Mouse (Mus musculus) heart, postnatal 0 days (tissue): Measurements from ENCODE around the gene Gm20521. TPM values are rescaled to one million over a fixed set of nuclear protein-coding genes. Genes with fewer than 3 reads are reported as not detected.

ENCODE experiments used
- ATAC-seq: fragments of 200-750 bp; cut with Nextera tagmentation; 2 replicates; pipeline ENCODE4 v1.8.0; 2017; ENCODE audit warnings: low read depth, moderate number of reproducible peaks, moderate library complexity; ENCODE audit not compliant: insufficient read depth
- DNase-seq: peaks from one replicate; pipeline ENCODE4 v3.0.0-alpha.2; 2016; ENCODE audit warnings: low spot score
- H3K27ac ChIP-seq: fragments of 300-500 bp; sonication (generic); 2 replicates; pipeline ENCODE4 v1.5.1; 2014; ENCODE audit warnings: low read depth, mild to moderate bottlenecking
- H3K27me3 ChIP-seq: fragments of 300-500 bp; sonication (generic); 2 replicates; pipeline ENCODE4 v1.6.1; 2014; ENCODE audit warnings: low read length, mixed read lengths; ENCODE audit not compliant: control insufficient read depth, insufficient read depth
- H3K36me3 ChIP-seq: fragments of 300-500 bp; sonication (generic); replicated peaks from 2 replicates; pipeline ENCODE4 v1.6.1; 2014; ENCODE audit warnings: low read length, mixed read lengths; ENCODE audit not compliant: control insufficient read depth, insufficient read depth
- H3K4me1 ChIP-seq: fragments of 300-500 bp; sonication (generic); 2 replicates; pipeline ENCODE4 v1.6.1; 2014; ENCODE audit warnings: antibody characterized with exemption; ENCODE audit not compliant: control insufficient read depth, insufficient read depth
- H3K4me2 ChIP-seq: fragments of 300-500 bp; sonication (generic); 2 replicates; pipeline ENCODE4 v1.6.1; 2014; ENCODE audit warnings: low read depth, mild to moderate bottlenecking, low read length, moderate library complexity
- H3K4me3 ChIP-seq: fragments of 300-500 bp; sonication (generic); 2 replicates; pipeline ENCODE4 v1.5.1; 2014; ENCODE audit warnings: low read depth, low read length
- H3K9ac ChIP-seq: fragments of 300-500 bp; sonication (generic); replicated peaks from 2 replicates; pipeline ENCODE4 v1.6.1; 2014; ENCODE audit warnings: low read depth, low read length, mixed read lengths
- H3K9me3 ChIP-seq: fragments of 300-500 bp; sonication (generic); replicated peaks from 2 replicates; pipeline ENCODE4 v1.6.1; 2016; ENCODE audit warnings: low read length; ENCODE audit not compliant: control insufficient read depth
- CTCF ChIP-seq: IDR thresholded peaks from 2 replicates; pipeline ENCODE4 v1.5.1; 2016; ENCODE audit warnings: antibody characterized with exemption, control low read depth, low read depth
- EP300 ChIP-seq: IDR thresholded peaks from 2 replicates; pipeline ENCODE4 v1.6.1; 2016; ENCODE audit warnings: antibody characterized with exemption, low read depth
- WGBS: fragments of 180-500 bp; shearing (Covaris S2); extraction: QIAGEN DNeasy Blood & Tissue Kit; methylation state at CpG from one replicate; pipeline ENCODE4 v1.1.7; 2014; 5-methylcytosine and 5-hydroxymethylcytosine counted together
- polyA plus RNA-seq: library from polyadenylated mRNA; unstranded; fragments of >200 nt; fragmentation: Nextera tagmentation; extraction: Ambion mirVana; gene quantifications from 2 replicates; pipeline ENCODE4 v1.2.1, GENCODE M21; 2015
- total RNA-seq: library from RNA; depleted of rRNA; stranded (reverse); fragments of >200 nt; gene quantifications from 2 replicates; pipeline ENCODE4 v1.2.3, GENCODE M21; 2014; ENCODE audit warnings: low replicate concordance

Gene Gm20521
- total and polyA plus RNA-seq, 2 experiments from 2014 or later = 0.18 TPM; not detected in 1

GRCm38 (mm10) chr14:54930431-54930830, 47.2 kb downstream of the Gm20521 start:
- 22% methylated on average over 2 of the region's 2 CpGs for WGBS
- H3K36me3 ChIP-seq = no peaks in the 10 kb centered on the region
- ATAC-seq (no peak), DNase-seq (no peak)
- no peaks in the 10 kb centered on the region for H3K9me3 ChIP-seq
- TF ChIP-seq CTCF = no peak
- H3K4me1 ChIP-seq = no peaks in the 10 kb centered on the region; the same call in 1 of the 2 replicates
- H3K27ac ChIP-seq = no peak overlapping the region
- no peak overlapping the region for H3K4me2 ChIP-seq
- H3K4me3 ChIP-seq = no peak overlapping the region
- H3K9ac ChIP-seq = no peak overlapping the region
- H3K27me3 ChIP-seq = no peaks in the 10 kb centered on the region

GRCm38 (mm10) chr14:54932645-54933150, 49.5 kb downstream of the Gm20521 start, which contains the start of gene Il25:
Gene Il25, plus strand, starts transcription at chr14:54932695.
- 24% methylated on average over 6 of the region's 6 CpGs for WGBS
- no peaks in the 10 kb centered on the region; the same call in 1 of the 2 replicates for H3K4me1 ChIP-seq
- H3K4me2 ChIP-seq = no peak within 1 kb of the TSS
- ATAC-seq (no peak), DNase-seq (no peak)
- no peaks in the 10 kb centered on the region for H3K9me3 ChIP-seq
- H3K9ac ChIP-seq = no peak within 1 kb of the TSS
- H3K27ac ChIP-seq = no peak within 1 kb of the TSS
- H3K27me3 ChIP-seq = no peaks in the 10 kb centered on the region
- no peak within 1 kb of the TSS for H3K4me3 ChIP-seq
- no peak for TF ChIP-seq EP300
- no peak for TF ChIP-seq CTCF
- no peaks in the 10 kb centered on the region for H3K36me3 ChIP-seq

GRCm38 (mm10) chr14:54935904-54936830, 52.9 kb downstream of the Gm20521 start, which contains the start of gene Cmtm5:
Gene Cmtm5, plus strand, starts transcription at chr14:54936261.
- peaks cover 9% of the 10 kb centered on the region for H3K36me3 ChIP-seq
- no peaks in the 10 kb centered on the region for H3K27me3 ChIP-seq
- no peak for DNase-seq
- H3K4me2 ChIP-seq = no peak within 1 kb of the TSS
- no peak within 1 kb of the TSS for H3K4me3 ChIP-seq
- no peak for ATAC-seq
- TF ChIP-seq EP300 = no peak
- TF ChIP-seq CTCF = peak; percentile 10; the same call in 1 of the 2 replicates
- 27% methylated on average over 8 of the region's 8 CpGs for WGBS
- peak within 1 kb of the TSS; percentile 21; the same call in 1 of the 2 replicates for H3K27ac ChIP-seq
- no peaks in the 10 kb centered on the region for H3K9me3 ChIP-seq
- no peaks in the 10 kb centered on the region; the same call in 1 of the 2 replicates for H3K4me1 ChIP-seq
- H3K9ac ChIP-seq = no peak within 1 kb of the TSS

- TF ChIP-seq CTCF (no peak), EP300 (no peak)
- Histone ChIP-seq H3K4me1 (no peaks in the 10 kb centered on the region; the same call in 1 of the 2 replicates), H3K4me3 (no peak overlapping the region), H3K9ac (no peak overlapping the region), H3K36me3 (peaks cover 15% of the 10 kb centered on the region), H3K27me3 (no peaks in the 10 kb centered on the region), H3K27ac (peak overlapping the region; percentile 21; the same call in 1 of the 2 replicates), H3K9me3 (no peaks in the 10 kb centered on the region), H3K4me2 (no peak overlapping the region)
- DNase-seq = no peak
- WGBS = 27% methylated on average over 6 of the region's 6 CpGs
- ATAC-seq = no peak
Measured at GRCm38 (mm10) chr14:54936831-54937160, 53.6 kb downstream of the Gm20521 start.

- Histone ChIP-seq H3K4me3 (no peak overlapping the region), H3K27ac (peak overlapping the region; percentile 72), H3K4me2 (no peak overlapping the region), H3K36me3 (peaks cover 23% of the 10 kb centered on the region), H3K9me3 (no peaks in the 10 kb centered on the region), H3K27me3 (no peaks in the 10 kb centered on the region), H3K4me1 (no peaks in the 10 kb centered on the region; the same call in 1 of the 2 replicates), H3K9ac (no peak overlapping the region)
- DNase-seq (no peak), ATAC-seq (peak; percentile 15)
- TF ChIP-seq EP300 (no peak), CTCF (no peak)
- WGBS = 58% methylated on average over 16 of the region's 16 CpGs
Measured at GRCm38 (mm10) chr14:54937361-54938182, 54.3 kb downstream of the Gm20521 start.
